Mouse (Mus musculus) colon, adult 2 months (tissue): ENCODE data around the gene Rnf144a. TPM values are rescaled to one million over a fixed set of nuclear protein-coding genes. Genes with fewer than 3 reads are reported as not detected.

Experiments
- polyA plus RNA-seq: library from polyadenylated mRNA; depleted of rRNA; stranded (reverse); fragments of >200 nt; gene quantifications from 2 replicates; pipeline ENCODE4 v1.2.3, GENCODE M21; 2012; rRNA removed

The Rnf144a gene
- 2.4 and 2.6 TPM in 2 replicates for polyA plus RNA-seq

DNA sequence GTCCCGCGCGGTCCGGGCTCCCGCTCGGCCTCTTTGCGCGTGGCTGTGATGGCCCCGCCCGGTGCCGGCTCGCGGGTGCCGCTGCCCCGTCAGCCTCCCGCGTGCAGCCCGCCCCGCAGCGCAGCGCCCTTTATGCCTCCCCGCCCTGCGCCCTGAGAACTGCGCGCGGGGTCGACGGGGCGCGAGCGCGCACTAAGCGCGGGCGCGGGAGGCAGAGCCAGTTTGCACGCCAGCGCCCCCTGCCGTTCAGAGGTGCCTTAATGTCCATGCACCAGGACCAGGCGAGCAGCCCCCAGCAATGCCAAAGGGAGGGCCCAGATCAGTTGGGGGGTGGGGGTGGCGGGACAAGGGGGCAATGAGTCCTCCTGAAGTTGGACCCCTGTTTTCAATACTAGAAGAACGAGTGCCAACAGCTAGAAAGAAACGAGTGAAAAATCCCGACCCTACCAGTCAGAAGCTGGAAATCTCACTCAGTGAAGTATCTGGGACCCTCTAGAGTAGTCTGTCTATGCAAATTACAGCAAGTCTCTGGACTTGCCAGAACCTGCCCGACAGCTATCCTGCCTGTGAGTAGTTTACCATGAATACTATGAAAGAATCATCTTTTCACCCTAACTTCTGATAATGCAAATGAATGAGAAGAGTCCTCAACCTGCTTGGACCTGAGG lies at the start of gene Rnf144a:
Rnf144a (minus strand) TSS at position 151 of the 668 bp plus-strand sequence.

GRCm38 (mm10) chr12:26456028-26456698 lies 41.1 kb upstream of the Rnf144a start, which contains the start of gene Rsad2:
Gene Rsad2 (minus strand): TSS chr12:26456452.

Other genes starting within 250 kb of the Rnf144a start
- 1.9 and 2.4 TPM in 2 replicates for gene Rsad2, start 41.2 kb upstream of the Rnf144a start, polyA plus RNA-seq
- gene Cmpk2, start 54.0 kb upstream of the Rnf144a start, polyA plus RNA-seq = 4.7 and 5.4 TPM in 2 replicates